Mouse (Mus musculus): ENCODE measurements around the gene Pdia4. TPM values are rescaled to one million over a fixed set of nuclear protein-coding genes. Genes with fewer than 3 reads are reported as not detected.
"Not testable (repeated sequence)": the region's sequence is repeated elsewhere in the genome, so short reads cannot be mapped to it uniquely, and the experiment has no call there.

Gene Pdia4
- polyA plus RNA-seq, 2 experiments from 2014 or later = 160 to 172 TPM

- ATAC-seq = no peak
Measured at GRCm38 (mm10) chr6:47810181-47810580, 3.0 kb downstream of the Pdia4 start.

- ATAC-seq = no peak
Measured at GRCm38 (mm10) chr6:47809053-47809452, 4.2 kb downstream of the Pdia4 start.

DNA sequence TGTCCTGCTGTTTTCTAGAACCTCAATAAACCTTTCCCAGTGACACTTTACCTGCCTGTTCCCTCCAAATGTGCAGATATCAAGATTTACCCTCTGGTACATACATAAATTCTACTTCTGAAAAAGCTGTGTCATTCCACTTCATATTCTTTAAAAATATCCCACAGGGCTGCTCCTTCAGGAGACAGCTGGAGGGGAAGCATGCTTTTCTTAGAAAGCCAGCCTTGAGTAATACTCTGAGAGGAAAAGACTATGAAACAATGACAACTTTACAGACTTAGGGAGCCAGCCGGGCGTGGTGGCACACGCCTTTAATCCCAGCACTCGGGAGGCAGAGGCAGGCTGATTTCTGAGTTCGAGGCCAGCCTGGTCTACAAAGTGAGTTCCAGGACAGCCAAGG is 4.7 kb downstream of the Pdia4 start:
- no peak for ATAC-seq

- ATAC-seq = no peak
Measured at GRCm38 (mm10) chr6:47807419-47807818, 5.8 kb downstream of the Pdia4 start.

GRCm38 (mm10) chr6:47805520-47805919 is 7.7 kb downstream of the Pdia4 start:
- ATAC-seq = no peak

DNA sequence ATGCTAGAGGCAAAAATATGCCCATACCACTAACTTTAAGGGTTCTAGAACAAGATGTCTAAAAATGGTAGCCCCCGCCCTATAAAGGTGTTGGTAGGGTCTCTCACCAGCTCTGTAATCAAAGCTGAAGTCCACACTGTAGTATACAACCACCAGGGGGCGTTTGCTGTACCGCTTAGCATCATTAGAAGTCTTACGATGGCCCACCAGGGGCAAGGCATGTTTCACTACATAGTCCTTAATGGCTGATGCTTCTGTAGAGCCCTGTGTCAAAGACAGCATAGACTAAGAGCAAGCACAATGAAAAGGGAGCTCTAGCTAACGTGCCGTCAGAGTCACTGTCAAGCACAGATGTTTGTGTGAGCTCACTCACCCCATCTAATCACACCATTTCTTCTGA is 14.2 kb downstream of the Pdia4 start:
- peak; percentile 68 for ATAC-seq

- ATAC-seq = no peak
Measured at GRCm38 (mm10) chr6:47794106-47794830, 19.0 kb downstream of the Pdia4 start.

- no peak for ATAC-seq
Measured at GRCm38 (mm10) chr6:47793284-47793683, 19.9 kb downstream of the Pdia4 start.

DNA sequence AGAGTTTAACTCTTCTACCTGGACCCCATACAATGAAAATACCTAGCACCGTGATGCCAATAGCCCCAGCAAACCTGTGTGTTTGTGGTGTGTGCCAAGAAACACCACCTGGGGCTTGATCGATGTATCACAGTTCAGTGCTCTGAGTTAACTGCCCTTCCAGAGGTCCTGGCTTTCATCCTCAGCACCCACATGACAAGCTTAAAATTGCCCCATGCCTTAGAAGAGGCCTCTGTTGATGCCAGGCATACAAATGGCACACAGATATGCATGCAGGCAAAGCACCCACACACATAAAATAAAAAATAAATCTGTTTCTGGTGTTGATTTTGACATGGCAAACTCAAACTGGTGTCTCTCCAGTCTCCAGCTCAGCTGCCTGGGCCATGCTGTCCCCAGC is 20.7 kb downstream of the Pdia4 start:
- no peak for ATAC-seq

- ATAC-seq = no peak
Measured at GRCm38 (mm10) chr6:47790745-47791144, 22.5 kb downstream of the Pdia4 start.

DNA sequence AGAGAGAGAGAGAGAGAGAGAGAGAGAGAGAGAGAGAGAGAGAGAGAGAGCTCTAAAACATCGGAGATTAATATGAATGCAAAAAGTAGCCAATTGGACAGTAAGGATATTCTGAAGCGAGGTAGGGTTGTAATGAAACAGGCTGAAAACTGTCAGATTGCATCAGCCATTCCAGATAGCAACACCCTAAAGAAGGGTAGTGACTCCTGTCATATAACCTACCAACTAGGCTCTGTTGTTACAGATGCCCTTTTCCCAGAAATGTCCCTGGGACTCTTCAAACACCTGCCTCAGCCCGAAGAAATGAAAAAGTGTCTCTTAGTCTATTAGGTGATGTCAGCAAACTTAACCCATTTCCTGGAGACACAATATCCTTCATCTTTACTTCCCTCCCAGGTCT is 24.4 kb downstream of the Pdia4 start:
- ATAC-seq = no peak

DNA sequence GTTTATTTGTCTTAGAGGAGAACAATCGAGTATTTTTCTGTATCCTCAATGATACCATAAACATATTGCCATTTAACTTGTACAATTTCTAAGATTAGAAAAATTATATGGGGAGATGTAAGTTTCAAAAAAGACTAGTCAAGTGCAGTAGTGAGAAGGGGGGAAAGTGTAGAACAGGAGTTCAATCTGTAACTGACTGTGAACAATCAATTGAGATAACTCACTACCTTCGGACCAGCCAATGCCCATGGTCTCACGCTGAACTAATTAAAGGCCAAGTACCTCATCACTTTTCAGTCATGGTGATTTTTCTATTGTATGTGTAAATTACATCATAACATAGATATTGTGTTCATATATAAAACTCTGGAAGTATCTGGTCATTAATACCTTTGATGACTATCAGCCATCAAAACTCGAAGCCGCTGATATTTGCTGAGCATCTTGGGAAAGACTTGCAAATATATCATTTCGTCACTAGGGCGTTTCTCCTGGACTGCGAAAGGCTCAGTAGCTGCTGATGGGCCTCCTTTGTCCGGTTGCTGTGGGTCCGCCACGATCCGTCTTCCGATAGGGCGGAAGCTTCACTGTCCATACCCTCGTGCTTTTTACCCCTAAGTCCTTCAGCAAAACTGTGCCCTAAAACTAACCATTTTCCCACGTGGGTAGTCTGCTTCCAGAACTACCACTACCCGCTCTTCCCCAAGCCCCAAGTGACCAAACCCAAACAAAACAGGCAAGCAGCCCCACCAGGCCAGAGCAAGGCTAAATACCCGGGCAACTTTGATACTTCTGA is 25.1 kb downstream of the Pdia4 start:
- peak; percentile 81 for ATAC-seq

DNA sequence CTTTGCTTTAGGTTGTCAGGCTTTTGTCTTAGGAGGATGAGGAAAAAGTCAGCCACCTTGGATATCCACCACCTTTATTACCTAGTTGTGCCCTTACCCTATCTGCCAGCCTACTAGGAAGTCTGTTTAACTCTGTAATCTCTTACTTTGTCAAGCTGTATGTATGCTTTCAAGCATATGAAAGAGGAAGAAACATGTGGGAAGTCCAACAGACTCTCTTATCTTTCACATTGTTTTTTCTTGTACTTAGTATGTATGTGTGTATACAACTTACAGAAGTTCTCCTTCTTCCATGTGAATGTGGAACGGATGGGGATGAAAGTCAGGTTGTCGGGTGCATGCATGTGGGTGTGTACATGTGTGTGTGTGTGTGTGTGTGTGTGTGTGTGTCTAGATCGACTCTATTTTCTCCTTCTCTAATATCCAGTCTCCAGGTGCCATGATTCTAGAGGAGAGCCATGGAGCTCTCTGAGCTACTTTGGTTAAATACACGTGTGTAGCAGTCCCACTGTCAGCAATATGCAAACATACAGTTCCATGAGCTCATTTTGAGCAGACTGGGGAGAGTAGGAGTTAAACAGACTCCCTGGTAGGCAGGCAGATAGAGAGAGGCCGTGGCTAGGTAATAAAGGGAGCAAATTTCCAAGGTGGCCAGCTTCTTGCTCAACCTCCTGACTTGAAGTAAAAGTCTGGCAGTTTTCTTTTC is 28.4 kb downstream of the Pdia4 start:
- no peak for ATAC-seq

DNA sequence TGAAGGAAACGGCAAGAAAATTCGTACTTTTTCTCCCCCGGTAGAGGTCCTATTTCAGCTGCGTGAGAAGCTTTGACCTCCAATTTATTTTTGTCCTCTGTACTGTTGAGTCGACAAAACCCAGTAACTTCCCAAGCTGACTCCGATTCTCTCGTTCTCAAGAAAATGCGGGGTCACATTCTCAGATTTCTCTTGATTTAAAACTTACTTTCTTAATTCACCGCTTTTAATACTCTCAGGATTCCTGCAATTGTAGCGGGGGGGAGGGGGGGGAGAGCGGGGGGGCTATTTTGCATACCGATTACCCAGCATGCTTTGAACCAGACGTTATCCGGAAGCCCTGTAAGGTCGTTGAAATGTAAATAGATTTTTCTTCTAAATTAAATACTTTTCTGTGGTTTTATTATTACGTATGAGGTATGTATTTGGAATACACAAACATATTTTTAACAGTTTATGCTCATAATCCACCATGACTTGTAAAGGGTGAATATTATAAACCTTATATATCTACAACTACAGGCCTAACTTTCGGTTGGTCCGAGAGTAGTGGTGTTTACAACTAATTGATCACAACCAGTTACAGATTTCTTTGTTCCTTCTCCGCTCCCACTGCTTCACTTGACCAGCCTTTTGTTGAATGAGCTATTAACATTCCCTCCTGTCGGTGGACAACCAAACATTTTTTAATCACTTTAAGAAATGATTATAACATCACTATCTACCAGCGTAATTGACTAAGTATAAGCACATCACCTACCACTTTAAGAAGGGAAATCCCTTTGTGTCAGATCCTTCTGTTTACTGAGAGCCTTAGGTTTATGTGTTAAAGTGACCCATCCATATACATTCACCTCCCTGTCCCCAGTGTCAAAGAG is 31.9 kb downstream of the Pdia4 start:
- ATAC-seq = peak; percentile 35

DNA sequence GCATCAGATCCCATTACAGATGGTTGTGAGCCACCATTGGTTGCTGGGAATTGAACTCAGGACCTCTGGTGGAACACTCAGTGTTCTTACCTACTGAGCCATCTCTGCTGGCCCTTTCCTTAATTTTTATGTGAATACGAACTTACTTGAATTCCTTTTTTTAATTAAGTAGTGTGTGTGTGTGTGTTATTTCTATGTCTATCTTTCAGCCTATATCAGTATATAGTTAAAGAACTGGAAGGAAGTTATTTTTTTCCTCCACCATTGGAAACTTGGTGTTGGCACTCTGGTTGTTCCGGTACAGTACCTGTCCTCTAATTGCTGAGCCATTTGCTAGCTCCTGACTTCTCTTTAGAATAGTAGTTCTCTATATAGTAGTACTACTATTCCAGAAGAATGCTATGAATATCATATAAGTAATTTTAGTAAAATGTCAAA is 32.6 kb downstream of the Pdia4 start:
- no peak for ATAC-seq

DNA sequence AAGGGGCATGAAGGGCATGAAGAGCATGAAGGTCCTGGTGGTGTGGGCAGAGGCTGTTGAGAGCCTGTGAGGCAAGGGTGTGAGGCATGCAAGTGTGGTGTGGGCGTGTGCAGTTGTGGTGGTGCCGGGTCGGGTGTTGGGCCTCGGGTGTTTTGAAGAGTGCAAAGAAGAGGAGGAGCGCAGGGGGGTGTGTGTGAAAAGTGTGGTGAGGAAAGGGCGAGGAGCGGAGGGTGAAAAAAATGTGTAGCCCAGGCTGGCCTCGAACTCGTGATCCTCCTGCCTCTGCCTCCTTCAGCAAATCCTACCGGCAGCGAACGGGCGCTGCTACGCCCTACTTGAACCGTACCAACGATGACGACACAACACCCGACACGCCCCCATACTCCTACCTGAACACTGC is 41.5 kb downstream of the Pdia4 start:
- not testable (repeated sequence) for ATAC-seq

GRCm38 (mm10) chr6:47771113-47771512 is 42.1 kb downstream of the Pdia4 start:
- ATAC-seq = not testable (repeated sequence)

DNA sequence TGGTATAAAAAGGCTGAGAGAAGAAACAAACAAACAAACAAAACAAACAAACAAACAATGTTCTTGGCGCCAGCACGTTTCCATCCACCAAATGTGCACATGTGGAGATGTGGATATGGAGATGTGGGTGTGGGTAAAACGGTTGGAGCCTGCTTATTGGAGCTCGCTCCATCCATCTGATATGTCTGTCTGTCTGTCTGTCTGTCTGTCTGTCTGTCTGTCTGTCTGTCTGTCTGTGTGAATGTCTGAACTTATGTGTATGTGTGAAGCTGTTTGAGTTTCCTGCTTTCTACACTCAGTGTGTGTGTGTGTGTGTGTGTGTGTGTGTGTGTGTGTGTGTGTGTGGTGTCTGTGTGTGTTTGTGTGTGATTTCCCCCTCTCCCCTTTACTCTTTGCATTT is 43.4 kb downstream of the Pdia4 start:
- not testable (repeated sequence) for ATAC-seq

GRCm38 (mm10) chr6:47768520-47768919 is 44.7 kb downstream of the Pdia4 start:
- not testable (repeated sequence) for ATAC-seq

GRCm38 (mm10) chr6:47767355-47767754 is 45.9 kb downstream of the Pdia4 start:
- ATAC-seq = not testable (repeated sequence)

DNA sequence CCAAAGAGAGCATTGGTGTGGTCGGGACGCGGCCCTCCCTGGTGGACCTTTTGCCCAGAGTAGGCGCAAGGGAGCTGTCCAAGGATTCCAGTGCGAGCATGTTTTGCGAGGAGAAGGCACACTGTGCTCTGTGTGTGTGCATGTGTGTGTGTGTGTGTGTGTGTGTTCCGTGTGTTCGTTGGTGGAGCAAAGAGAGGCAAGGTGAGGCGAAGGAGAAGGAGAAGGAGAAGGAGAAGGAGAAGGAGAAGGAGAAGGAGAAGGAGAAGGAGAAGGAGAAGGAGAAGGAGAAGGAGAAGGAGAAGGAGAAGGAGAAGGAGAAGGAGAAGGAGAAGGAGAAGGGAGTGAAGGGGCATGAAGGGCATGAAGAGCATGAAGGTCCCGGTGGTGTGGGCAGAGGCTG is 50.5 kb downstream of the Pdia4 start:
- not testable (repeated sequence) for ATAC-seq

DNA sequence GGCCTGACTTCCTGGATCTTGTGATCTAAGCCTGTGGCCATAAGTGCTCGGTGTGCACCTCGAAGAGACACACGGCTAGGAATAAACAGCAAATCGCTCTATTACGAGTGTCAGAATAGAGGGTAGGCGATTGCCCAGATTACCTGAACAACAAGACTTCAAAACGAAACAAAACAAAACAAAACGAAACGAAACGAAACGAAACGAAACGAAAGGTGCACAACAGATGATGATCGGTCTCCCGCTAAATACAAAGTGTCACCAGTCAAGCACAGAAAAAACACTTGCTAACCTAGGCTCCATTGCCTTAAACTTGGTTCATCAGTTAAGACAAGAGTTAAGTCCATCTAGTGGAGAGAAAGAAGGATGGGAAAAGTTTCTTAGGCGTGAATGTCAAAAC is 53.8 kb downstream of the Pdia4 start:
- not testable (repeated sequence) for ATAC-seq

Measured in activated CD4-positive, CD25-positive, alpha-beta regulatory T cell, adult 4 months (primary cell).